Mouse (Mus musculus) lung, embryonic 16.5 days (tissue): Measurements from ENCODE around the gene Noa1. TPM values are rescaled to one million over a fixed set of nuclear protein-coding genes. Genes with fewer than 3 reads are reported as not detected.

ENCODE experiments used
- ATAC-seq: fragments of 200-750 bp; cut with Nextera tagmentation; 2 replicates; pipeline ENCODE4 v1.8.0; 2017; ENCODE audit warnings: low read depth, mild to moderate bottlenecking, moderate library complexity
- H3K27ac ChIP-seq: fragments of 300-500 bp; sonication (generic); 2 replicates; pipeline ENCODE4 v1.5.1; 2014; ENCODE audit warnings: mild to moderate bottlenecking, control low read depth, low read length
- H3K27me3 ChIP-seq: fragments of 300-500 bp; sonication (generic); 2 replicates; pipeline ENCODE4 v1.6.1; 2014; ENCODE audit warnings: low read depth, low read length, mixed read lengths; ENCODE audit not compliant: control insufficient read depth, insufficient read depth
- H3K36me3 ChIP-seq: fragments of 300-500 bp; sonication (generic); 2 replicates; pipeline ENCODE4 v1.6.1; 2014; ENCODE audit warnings: low read length; ENCODE audit not compliant: control insufficient read depth, insufficient read depth
- H3K4me1 ChIP-seq: fragments of 300-500 bp; sonication (generic); replicated peaks from 2 replicates; pipeline ENCODE4 v1.6.1; 2014; ENCODE audit warnings: low read length, mixed read lengths; ENCODE audit not compliant: control insufficient read depth, insufficient read depth
- H3K4me2 ChIP-seq: fragments of 300-500 bp; sonication (generic); 2 replicates; pipeline ENCODE4 v1.6.1; 2014; ENCODE audit warnings: low read depth, low read length, control low read depth
- H3K4me3 ChIP-seq: fragments of 300-500 bp; sonication (generic); 2 replicates; pipeline ENCODE4 v1.5.1; 2014; ENCODE audit warnings: mild to moderate bottlenecking, low read length, control low read depth
- H3K9ac ChIP-seq: fragments of 300-500 bp; sonication (generic); 2 replicates; pipeline ENCODE4 v1.6.1; 2014; ENCODE audit warnings: low read length, control low read depth
- H3K9me3 ChIP-seq: fragments of 300-500 bp; sonication (generic); 2 replicates; pipeline ENCODE4 v1.6.1; 2016; ENCODE audit warnings: low read length; ENCODE audit not compliant: control insufficient read depth
- WGBS: fragments of 180-500 bp; shearing (Covaris S2); extraction: QIAGEN DNeasy Blood & Tissue Kit; methylation state at CpG from one replicate; pipeline ENCODE4 v1.1.7; 2014; 5-methylcytosine and 5-hydroxymethylcytosine counted together
- polyA plus RNA-seq: library from polyadenylated mRNA; unstranded; fragments of >200 nt; fragmentation: Nextera tagmentation; extraction: Ambion mirVana; gene quantifications from 2 replicates; pipeline ENCODE4 v1.2.1, GENCODE M21; 2015

The Noa1 gene
- polyA plus RNA-seq, 1 experiment from 2014 or later = 25.8 TPM

DNA sequence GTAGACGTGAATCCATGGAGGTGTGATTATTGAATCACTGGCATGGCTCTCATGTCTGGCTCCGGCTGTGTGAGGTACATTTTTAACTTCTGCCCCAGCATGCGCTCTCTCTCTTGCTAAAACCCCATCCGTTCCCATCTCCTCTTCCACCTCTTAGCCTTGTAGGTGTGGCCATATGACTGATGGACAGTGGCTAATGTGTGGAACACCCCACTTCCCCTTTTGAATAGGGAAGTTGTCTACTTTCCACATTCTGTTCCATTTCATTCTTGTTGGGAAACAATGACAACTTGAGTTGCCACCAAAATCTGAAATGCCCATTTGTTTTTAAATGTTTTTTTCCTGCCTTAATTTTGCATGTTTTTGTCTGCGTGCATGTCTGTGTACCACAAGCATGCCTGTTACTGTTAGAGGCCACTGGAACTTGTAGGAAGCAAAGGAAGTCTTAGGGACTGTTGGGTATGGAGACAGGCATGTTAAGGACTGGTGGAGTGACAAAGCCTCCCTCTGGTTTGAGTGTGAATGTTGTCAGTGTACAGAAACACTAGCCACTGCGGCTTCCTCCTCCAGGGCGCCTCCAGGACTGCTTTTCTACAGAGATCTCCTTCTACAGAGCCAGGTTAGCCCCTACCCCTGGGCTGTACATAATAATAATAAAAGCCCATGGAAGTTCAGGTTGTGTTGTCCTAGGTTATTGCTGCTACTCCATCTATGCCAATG lies 16.9 kb downstream of the Noa1 start:
- H3K4me3 ChIP-seq = no peak overlapping the region
- 87% methylated on average over 7 of the region's 7 CpGs for WGBS
- no peaks in the 10 kb centered on the region for H3K9me3 ChIP-seq
- no peak overlapping the region for H3K4me2 ChIP-seq
- no peaks in the 10 kb centered on the region for H3K27me3 ChIP-seq
- no peak overlapping the region for H3K9ac ChIP-seq
- H3K4me1 ChIP-seq = no peaks in the 10 kb centered on the region
- peaks cover 26% of the 10 kb centered on the region for H3K36me3 ChIP-seq
- ATAC-seq = no peak
- H3K27ac ChIP-seq = no peak overlapping the region

DNA sequence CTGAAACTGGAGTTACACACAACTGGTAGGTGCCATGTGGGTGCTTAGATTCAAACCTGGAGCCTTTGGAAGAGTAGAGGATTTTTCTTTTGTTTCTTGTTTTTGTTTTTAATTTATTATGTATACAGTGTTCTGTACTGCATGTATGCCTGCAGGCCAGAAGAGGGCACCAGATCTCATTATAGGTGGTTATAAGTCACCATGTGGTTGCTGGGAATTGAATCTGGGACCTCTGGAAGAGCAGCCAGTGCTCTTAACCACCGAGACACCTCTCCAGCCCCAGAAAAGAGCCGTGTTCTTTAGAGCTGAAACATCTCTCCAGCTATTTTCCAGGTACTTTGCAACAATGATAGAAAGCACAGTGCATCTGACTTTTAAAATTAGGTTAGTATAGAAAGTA lies 19.3 kb downstream of the Noa1 start:
- Histone ChIP-seq H3K27me3 (no peaks in the 10 kb centered on the region), H3K36me3 (peaks cover 26% of the 10 kb centered on the region), H3K4me2 (no peak overlapping the region), H3K27ac (no peak overlapping the region), H3K4me3 (no peak overlapping the region), H3K9ac (no peak overlapping the region), H3K9me3 (no peaks in the 10 kb centered on the region), H3K4me1 (no peaks in the 10 kb centered on the region)
- 91% methylated on average over 2 of the region's 2 CpGs for WGBS
- ATAC-seq = no peak

DNA sequence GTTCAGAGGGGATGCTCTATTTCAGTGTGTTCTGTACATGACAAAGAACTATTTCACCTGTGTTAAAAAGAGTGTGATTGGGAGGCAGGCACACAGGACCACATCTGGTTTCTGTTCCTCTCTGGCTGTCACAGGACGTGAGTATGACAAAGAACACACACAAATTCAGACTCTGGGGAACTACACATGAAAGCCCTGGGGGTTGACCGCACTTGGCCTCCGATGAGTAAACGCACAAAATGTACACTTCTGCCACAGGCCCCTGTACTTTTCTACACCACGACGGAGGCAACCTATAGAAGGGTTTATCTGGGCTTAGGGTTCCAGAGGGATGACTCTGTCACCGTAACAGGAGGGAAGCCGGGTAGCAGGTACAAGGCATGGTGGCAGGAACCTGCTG lies 20.2 kb downstream of the Noa1 start:
- H3K27me3 ChIP-seq = no peaks in the 10 kb centered on the region
- no peak overlapping the region for H3K27ac ChIP-seq
- no peak overlapping the region for H3K4me2 ChIP-seq
- no peak overlapping the region for H3K4me3 ChIP-seq
- 71% methylated on average over 8 of the region's 8 CpGs for WGBS
- H3K9ac ChIP-seq = no peak overlapping the region
- no peaks in the 10 kb centered on the region for H3K4me1 ChIP-seq
- ATAC-seq = no peak
- no peaks in the 10 kb centered on the region for H3K9me3 ChIP-seq
- H3K36me3 ChIP-seq = peaks cover 26% of the 10 kb centered on the region

DNA sequence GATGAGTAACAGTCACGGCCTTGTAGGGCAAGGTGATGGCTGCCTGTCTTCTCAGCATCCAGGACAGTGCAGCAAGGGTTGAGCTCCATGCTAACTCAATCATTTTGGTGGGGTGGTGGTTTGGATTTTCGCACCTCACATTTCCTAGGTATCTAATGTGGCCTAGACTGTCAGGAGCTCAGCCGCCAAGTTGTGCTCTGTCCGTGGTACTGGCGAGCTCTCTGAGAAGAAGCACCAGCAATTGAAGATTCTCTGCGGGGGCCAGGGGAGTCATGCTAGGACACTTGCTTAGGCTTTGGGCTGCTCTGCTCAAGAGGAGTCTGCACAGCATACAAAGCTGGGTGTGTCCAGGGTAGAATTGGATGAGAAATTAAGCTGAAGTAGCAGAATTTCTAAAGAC lies 22.0 kb downstream of the Noa1 start:
- no peak for ATAC-seq
- peaks cover 34% of the 10 kb centered on the region for H3K36me3 ChIP-seq
- no peaks in the 10 kb centered on the region for H3K9me3 ChIP-seq
- H3K4me1 ChIP-seq = no peaks in the 10 kb centered on the region
- H3K9ac ChIP-seq = no peak overlapping the region
- WGBS = 72% methylated on average over 6 of the region's 6 CpGs
- H3K4me2 ChIP-seq = no peak overlapping the region
- H3K4me3 ChIP-seq = no peak overlapping the region
- H3K27me3 ChIP-seq = no peaks in the 10 kb centered on the region
- no peak overlapping the region for H3K27ac ChIP-seq

DNA sequence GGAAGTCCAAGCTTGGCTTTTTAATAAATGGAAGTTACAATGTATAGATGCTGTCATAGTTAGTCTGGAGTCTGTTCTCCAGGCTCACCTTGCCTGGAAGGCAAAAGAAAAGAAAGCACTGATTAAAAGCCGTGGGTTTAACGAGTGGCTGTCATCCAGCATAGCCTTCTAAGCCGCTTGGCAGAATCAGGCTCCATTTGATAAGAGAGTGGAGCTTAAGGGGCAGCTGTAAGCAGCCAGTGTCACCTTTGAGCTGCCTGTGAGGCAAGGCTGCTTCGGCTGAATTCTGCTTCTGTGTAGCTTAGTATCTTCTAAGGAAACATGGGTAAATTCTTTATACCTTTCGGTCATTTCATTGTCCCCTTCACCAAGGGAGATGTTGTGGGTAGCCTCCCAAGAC lies 23.0 kb downstream of the Noa1 start:
- no peak for ATAC-seq

DNA sequence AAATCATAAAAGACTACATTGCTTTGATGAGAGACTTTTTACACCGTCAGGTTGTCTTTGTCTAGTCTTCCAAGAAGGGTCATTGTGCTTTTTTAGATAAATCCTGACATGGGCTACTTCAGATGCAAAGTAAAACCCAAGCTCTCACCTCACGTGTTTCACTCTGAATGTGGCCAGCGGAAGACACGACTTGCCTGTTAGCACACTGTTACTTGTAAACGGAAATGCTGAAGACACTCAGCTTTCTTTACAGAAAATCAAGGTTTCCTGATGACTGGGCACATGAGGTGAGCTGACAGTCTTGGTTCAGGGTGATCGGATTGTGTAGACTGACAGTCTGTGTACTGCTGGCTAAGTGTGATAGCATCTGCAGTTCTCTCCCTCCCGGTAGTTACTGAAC lies 24.2 kb downstream of the Noa1 start:
- H3K4me3 ChIP-seq = no peak overlapping the region
- WGBS = 79% methylated on average over 7 of the region's 7 CpGs
- peaks cover 48% of the 10 kb centered on the region for H3K36me3 ChIP-seq
- H3K27me3 ChIP-seq = no peaks in the 10 kb centered on the region
- no peak overlapping the region for H3K4me2 ChIP-seq
- H3K9me3 ChIP-seq = no peaks in the 10 kb centered on the region
- no peaks in the 10 kb centered on the region for H3K4me1 ChIP-seq
- ATAC-seq = no peak
- H3K9ac ChIP-seq = no peak overlapping the region
- H3K27ac ChIP-seq = no peak overlapping the region

More for the DNA sequence above, 23.0 kb downstream of the Noa1 start:
- Histone ChIP-seq H3K4me1 (no peaks in the 10 kb centered on the region), H3K27ac (no peak overlapping the region), H3K9me3 (no peaks in the 10 kb centered on the region), H3K4me3 (no peak overlapping the region), H3K27me3 (no peaks in the 10 kb centered on the region), H3K36me3 (peaks cover 38% of the 10 kb centered on the region), H3K9ac (no peak overlapping the region), H3K4me2 (no peak overlapping the region)
- WGBS = 85% methylated on average over 5 of the region's 5 CpGs

DNA sequence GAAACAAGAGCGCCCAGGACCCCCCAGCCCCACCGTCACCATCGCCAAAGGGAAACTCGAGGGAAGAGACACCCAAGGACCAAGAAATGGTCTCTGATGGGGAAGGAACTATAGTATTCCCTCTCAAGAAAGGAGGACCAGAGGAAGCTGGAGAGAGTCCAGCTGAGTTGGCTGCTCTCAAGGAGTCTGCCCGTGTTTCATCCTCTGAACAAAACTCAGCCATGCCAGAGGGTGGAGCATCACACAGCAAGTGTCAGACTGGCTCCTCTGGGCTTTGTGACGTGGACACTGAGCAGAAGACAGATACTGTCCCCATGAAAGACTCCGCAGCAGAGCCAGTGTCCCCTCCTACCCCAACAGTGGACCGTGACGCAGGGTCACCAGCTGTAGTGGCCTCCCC lies 27.6 kb downstream of the Noa1 start:
- no peak overlapping the region for H3K9ac ChIP-seq
- no peak overlapping the region for H3K27ac ChIP-seq
- no peaks in the 10 kb centered on the region for H3K4me1 ChIP-seq
- 83% methylated on average over 9 of the region's 9 CpGs for WGBS
- no peak overlapping the region for H3K4me3 ChIP-seq
- H3K36me3 ChIP-seq = peaks cover 47% of the 10 kb centered on the region
- H3K9me3 ChIP-seq = no peaks in the 10 kb centered on the region
- no peak for ATAC-seq
- no peak overlapping the region for H3K4me2 ChIP-seq
- no peaks in the 10 kb centered on the region for H3K27me3 ChIP-seq

DNA sequence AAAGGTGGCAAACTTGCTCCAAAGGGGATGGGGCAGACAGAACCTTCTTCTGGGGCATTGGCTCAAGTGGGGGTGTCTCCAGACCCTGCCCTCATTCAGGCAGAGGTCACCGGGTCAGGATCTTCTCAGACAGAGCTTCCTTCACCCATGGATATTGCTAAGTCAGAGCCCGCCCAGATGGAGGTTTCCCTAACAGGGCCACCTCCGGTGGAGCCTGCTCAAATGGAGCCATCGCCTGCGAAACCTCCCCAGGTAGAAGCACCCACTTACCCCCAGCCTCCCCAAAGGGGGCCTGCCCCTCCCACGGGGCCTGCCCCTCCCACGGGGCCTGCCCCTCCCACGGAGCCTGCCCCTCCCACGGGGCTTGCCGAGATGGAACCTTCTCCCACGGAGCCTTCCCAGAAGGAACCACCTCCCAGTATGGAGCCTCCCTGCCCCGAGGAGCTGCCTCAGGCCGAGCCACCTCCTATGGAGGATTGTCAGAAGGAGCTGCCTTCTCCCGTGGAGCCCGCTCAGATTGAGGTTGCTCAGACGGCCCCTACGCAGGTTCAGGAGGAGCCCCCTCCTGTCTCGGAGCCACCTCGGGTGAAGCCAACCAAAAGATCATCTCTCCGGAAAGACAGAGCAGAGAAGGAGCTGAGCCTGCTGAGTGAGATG lies 28.2 kb downstream of the Noa1 start:
- no peaks in the 10 kb centered on the region for H3K4me1 ChIP-seq
- H3K27ac ChIP-seq = no peak overlapping the region
- H3K9me3 ChIP-seq = no peaks in the 10 kb centered on the region
- no peak overlapping the region for H3K4me2 ChIP-seq
- 87% methylated on average over 20 of the region's 20 CpGs for WGBS
- H3K4me3 ChIP-seq = no peak overlapping the region
- H3K36me3 ChIP-seq = peaks cover 50% of the 10 kb centered on the region
- 0 out of 2 replicates have a peak, but pooled peaks have one; percentile 5 for ATAC-seq
- H3K9ac ChIP-seq = no peak overlapping the region
- H3K27me3 ChIP-seq = no peaks in the 10 kb centered on the region

DNA sequence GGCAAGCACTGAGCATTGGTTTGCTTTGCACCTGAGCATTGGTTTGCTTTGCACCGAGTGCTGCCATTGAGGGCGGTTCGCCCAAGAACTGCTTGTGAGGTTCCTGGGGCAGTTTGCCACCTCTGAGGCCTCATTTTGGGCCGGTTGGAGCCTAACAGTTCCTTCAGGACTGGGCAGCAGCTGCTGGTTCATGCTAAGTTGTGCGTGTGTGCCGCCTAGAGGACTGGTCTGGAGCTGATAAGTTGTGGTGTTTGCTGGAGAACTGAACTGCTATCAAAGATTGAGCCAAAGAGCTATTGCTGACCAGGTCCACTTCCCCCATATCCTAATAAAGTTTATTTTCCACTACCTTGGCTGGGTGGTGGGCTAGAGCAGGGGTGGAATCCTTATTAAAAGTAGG lies 32.7 kb downstream of the Noa1 start:
- Histone ChIP-seq H3K4me2 (no peak overlapping the region), H3K4me1 (peaks cover 7% of the 10 kb centered on the region; the same call in 1 of the 2 replicates), H3K9me3 (no peaks in the 10 kb centered on the region), H3K27me3 (no peaks in the 10 kb centered on the region), H3K36me3 (peaks cover 60% of the 10 kb centered on the region), H3K4me3 (no peak overlapping the region), H3K9ac (no peak overlapping the region), H3K27ac (no peak overlapping the region)
- WGBS = 89% methylated on average over 6 of the region's 6 CpGs
- no peak for ATAC-seq
